Mouse (Mus musculus): ENCODE data around the gene Uba7. TPM values are rescaled to one million over a fixed set of nuclear protein-coding genes. Genes with fewer than 3 reads are reported as not detected.

The Uba7 gene
- total RNA-seq, 1 experiment from 2014 or later, result 22.2 TPM

DNA sequence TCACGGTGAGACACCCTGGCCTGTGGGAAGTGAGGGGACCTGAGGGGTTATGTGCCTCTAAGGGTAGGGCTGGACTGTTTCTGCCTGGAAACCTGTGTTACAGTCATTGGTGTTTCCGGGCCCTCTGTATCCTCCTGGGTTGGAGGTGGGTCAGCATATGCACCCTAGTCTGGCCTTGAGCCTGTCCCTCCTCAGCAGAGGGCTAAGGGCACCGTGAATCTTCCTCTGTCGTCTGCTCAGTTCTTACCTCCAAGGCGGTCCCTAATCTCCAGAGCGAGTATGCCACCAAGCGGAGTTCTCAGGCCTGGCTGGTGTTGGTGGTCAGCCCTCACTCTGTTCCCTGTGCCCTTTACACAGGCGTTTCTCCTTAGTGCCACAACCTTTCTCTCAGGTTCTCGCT lies 12.4 kb upstream of the Uba7 start:
- DNase-seq, result no peak

DNA sequence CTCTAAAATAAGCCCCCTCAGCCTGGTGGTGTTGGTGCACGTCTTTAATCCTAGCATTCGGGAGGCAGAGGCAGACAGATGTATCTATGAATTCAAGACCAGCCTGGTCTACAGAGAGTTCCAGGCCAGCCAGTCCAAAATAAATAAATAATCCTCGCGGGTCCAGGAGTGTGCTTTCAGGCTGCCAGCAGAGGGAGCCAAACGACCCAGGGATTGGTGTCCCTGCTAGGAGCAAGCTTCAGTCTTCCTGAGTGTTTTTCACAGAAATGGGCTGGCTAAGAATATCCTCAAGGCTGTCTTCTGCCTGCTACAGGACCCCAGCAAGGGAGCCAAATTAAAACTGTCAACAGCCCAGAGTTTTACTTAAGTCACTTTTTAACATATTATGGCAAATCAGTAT lies 11.6 kb upstream of the Uba7 start:
- peak; percentile 89 for DNase-seq

DNA sequence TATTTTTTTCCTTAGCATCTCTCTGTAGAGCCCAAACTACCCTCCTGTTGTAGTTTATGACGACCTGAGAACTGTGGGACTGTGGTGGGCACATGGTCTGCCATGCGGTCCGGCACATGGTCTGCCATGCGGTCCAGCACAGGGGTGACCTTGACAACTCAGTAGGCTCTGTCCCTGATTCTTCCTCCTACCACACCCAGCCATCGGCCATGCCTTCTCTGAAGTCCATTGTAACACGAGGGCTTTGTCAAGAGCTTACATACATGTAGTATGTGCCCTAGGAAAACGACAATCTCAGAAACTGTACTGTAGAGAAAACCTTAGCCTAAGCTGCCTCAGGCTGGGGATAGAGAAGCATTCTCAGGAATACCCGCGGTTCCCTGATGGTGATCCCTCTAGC lies 10.6 kb upstream of the Uba7 start:
- DNase-seq, result no peak

DNA sequence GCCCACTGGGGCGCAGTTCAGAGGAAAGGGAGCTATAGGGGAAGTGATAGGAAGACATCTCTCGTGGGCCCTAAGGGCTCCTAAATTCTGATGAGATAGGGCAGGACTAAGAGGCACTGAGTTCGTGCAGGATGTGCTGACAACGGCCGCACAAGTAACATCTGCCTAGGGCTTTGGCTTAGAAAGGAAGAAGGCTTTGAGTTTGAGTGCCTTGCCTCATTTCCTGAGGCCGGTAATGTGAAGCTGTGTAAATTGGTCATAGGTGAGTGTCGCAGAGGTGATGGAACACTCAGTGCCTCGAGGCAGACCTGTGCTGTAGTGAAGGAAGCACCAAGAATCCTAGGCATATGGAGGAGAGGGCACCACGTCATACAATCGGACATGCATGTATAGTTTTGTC lies 8.6 kb upstream of the Uba7 start:
- DNase-seq, result no peak

DNA sequence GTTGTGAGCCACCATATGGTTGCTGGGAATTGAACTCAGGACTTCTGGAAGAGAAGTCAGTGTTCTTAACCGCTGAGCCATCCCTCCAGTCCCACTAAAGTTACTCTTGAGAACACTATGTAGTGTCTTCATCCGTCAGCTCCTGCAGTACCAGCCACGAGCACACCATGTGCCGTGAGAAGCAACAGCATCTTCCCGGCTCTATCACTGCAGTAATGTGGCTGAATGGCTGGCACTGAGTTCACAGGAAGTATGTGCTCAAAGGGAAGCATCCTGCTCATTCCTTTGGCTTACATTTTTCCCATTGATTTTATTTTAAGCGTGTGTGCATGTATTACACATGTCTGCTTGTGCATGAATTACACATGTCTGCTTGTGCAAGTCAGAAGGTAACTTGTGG lies 7.9 kb upstream of the Uba7 start:
- no peak for DNase-seq

DNA sequence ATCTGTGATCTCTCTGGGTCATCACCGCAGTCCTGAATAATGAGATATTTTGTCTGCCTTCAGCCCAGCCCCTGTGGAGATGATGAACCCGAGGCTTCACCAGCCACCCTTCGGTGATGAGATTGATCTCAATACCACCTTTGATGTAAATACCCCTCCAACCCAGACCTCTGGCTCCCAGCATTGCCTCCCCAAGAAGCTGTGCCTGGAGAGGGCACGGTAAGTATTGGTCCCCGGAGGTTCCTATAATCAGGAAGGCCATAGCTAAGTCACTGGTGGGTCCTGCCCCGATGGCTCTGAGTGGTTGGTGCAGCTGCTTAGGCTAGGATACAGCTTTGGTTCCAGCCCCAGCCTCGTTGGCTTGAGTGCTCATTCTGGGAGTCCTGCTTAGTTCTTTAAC lies 6.8 kb upstream of the Uba7 start:
- DNase-seq, result no peak

DNA sequence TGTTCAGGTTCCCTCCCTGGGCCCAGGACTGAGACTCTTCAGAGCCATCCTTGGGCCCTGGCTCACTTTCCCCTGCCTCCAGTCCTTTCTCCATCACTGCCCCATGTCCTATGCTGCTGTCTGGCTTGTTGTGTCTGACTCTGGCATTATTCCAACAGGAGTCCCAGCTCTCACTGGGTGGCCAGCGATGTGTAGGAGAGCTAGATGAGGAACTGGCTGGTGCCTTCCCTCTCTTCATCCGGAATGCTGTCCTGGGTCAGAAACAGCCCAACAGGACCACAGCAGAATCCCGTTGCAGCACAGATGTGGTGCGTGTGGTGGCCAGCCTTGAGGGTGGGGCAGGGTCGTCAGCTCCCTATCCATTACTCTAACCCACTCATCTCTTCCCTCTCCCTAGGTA lies 5.0 kb upstream of the Uba7 start:
- DNase-seq, result no peak

DNA sequence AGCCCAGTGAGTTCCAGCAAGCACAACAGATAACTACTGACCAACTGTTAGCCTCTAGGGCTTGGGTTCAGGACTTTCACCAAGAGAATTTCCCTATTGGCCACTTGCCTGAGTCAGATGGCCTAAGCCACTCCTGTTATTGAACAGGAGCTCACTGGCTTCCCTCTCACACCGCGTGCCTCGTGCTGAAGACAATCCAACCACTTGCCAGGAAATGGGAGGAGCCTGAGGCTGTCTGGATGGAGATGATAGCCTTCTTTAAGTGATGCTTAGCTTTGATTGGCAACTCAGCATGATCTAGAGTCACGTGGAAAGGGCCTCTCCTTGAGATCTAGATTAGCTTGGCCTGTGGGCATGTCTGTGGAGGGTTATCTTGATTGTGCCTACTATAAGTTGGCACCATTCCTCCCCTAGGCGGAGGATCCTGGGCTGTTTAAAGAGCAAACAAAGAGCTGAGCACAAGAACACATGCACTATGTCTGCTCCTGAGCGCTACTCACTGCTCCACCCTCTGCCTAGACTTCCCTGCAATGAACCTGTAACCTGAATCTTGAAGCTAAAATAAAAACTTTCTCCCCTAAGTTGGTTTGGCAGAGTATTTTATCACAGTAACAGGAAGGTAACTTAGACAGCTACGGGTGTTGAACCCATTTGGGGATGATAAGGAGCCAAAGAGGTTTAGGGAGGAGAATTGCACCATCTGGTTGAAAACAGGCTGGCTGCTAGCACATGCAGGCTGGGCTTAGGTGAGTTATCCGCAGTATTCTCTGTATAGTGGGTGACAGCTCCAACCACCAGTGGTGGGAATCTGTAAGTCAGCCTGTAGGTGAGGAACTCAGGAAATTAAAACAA lies 3.4 kb upstream of the Uba7 start:
- DNase-seq, result no peak

DNA sequence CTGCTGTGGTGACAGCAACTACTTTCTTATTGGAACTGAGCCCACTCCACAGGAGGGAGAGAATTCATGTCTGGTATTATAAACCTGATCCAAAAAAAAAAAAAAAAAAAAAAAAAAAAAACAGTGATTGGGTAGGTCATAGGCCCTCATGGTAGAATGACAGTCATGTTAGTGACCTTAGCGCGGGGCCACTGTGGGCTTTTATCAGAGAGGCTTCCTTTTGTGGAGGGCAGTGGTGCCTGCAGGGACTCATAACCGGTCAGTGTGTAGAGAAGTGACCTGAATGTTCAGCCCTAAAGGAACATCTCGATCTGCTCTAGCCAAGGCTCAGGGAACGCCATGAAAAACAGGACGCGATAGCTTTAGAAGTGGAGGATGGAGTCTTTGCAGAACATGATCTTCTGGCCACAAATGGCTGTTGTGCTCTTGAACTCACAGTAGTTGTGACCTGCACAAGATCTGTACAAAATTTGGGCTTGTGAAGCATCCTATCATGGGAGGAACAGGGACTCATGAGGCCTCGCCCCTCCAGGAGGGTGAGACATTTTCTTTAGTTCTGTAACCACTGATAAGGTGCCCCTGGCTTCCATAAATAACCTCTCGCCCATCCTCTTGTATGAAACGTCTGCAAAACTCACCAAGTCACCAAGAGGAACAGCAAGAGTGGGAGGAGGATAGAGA lies 674 bp upstream of the Uba7 start:
- no peak for DNase-seq

DNA sequence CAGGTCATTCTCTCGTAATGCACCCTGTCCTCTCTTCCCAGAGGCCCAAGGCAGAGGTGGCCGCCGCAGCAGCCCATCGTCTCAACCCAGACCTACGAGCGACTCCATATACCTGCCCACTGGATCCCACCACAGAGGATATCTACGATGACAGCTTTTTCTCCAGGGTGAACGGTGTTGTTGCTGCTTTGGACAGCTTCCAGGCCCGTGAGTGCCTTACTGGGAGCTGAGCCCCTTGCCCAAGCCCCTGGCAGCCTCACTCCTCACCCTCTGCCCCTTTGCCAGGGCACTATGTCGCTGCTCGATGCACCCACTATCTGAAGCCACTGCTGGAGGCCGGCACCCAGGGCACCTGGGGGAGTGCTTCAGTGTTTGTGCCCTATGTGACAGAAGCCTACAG lies 3.5 kb downstream of the Uba7 start:
- DNase-seq, result no peak

DNA sequence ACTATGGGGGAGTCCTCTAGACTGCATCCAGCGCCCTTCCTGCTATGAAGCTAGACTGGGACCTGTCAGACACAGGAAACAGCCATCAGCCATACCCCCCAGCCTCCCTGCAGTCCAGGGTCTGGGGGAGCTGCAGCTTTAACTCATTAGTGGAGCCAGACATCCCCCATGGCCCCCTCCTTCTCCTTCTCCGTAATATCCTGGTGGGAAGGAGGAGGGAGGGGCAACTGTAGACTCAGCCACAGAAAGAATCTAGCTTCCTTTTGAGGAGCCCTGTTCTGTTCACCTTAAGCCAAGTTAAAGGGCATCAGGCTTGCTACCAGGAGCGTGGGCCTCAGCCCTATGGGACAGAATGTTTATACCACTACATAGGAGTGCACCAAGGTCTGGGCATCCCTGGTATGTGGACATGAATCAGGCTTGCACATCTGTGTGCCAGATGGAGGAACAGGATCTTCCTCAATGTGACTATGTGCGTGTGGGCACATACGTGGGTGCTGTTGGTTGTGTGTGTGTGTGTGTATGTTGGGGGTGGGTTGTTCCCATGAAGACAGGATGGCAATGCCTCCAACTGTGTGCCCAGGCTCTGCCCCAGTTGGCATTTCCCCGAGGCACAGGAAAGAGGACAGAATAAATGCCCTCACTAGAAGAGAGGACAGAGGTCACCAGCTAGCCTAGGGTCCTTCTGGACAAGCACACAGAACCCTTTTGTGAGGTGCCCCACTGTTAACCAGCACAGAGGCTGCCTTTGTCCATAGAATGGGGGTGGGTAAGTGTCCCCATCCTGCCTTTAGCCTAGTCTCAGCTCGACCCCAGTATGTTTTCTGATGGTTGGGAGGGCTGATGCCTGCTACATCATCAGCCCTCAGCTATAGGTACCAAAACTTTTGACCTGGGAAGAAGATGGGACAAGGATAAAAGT lies 6.6 kb downstream of the Uba7 start:
- DNase-seq, result no peak

DNA sequence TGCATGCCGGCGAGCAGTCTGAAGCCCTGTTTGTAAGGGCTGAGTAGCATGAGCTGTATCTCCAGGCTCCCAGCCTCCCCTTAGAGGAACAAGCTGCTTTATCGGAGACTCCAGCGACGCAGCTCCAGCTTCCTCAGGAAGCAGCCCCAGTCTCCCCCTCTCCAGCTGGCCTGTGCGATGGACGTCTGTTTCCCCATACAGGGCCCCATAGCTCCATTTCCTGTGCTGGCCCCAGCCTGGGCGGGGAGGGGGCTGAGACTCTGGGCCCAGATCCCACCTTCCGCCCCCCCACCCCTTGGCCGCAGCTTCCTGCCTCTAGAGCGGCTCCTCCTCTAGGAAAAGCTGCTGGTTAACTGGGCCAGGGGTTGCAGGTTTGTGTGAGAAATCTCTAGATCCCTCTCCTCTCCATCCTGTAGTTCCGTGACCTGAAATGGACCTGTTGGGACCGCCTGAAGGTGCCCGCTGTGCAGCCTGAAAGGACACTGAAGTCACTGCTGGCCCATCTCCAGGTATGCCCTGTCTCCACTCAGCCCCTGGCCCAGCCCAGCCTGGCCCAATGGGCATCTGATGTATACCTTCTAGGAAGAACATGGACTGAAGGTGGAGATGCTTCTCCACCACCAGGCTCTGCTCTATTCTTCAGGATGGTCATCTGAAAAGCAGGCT lies 7.5 kb downstream of the Uba7 start, which contains the start of gene Gm20661:
Gm20661 (plus strand) TSS at position 378 of the 666 bp plus-strand sequence.
- peak; percentile 60 for DNase-seq

DNA sequence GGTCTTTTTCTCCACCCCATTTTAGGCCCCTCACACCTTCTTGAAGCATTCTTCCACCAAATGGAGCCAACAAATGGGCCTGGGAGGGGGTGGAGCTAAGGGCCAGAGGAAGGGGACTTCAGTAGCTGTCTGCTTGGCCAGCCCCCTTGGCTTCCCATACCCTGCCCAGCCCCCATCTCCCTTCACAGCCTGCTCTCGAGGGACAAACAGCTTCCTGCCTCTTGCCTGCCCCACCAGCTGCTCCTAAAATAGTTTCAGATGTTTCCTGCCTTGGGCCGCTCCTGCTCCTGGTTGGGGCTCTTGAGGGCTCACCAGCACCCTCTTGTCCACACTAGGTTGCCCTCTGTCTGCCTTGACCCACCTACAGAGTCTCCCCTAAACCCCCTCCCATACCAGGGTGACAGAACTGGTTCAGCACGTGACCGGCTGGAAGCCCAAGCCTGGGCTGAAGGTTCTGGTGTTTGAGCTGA lies 8.2 kb downstream of the Uba7 start:
- DNase-seq, result peak; percentile 59

DNA sequence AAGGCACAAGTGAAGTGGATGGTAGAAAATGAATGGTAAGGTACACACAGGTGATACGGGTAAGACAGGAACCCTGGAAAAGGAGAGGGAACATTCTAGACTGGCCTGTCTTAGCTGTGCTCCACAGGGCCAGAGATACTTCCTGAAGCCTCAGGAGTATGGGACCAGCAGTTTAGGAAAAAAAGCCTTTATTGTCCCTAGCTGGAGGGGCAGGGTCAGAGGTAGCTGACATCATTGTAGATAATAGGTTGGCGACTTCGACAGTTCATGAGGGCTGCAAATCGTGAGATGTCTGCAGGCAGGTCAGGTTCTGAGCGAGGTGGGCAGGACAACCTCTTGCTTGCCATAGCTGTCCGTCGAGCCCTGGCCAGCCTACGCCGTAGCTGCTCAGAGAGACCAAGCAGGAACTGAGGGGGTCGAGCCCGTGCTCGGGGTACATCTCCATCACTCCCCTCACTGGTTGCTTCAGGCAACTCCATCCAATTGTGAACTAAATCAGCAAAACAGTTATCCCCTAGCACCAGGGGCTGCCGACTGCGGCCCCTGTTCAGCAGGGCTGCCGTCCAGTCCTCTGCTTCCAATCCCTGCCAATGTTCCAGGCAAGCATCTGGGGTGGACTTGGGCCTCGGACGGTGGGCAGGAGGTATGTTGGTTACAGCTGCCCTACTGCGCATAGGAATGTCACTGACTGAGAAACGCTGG lies 8.9 kb downstream of the Uba7 start:
- DNase-seq, result no peak

DNA sequence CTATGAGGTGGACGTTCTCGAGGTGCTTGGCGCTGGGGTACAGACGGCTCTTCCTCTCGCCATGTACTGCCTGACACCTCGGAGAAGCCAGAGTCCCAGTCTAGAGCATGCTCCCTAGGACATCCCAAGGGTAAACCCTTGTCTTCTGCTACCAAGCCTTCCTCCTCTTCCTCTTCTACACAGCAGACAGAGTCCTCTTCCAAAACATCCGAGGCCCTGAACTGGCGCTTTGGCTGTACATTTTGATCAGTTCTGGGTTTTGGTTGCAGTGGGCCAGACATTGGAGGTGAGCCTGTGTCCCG lies 9.4 kb downstream of the Uba7 start:
- DNase-seq, result no peak

DNA sequence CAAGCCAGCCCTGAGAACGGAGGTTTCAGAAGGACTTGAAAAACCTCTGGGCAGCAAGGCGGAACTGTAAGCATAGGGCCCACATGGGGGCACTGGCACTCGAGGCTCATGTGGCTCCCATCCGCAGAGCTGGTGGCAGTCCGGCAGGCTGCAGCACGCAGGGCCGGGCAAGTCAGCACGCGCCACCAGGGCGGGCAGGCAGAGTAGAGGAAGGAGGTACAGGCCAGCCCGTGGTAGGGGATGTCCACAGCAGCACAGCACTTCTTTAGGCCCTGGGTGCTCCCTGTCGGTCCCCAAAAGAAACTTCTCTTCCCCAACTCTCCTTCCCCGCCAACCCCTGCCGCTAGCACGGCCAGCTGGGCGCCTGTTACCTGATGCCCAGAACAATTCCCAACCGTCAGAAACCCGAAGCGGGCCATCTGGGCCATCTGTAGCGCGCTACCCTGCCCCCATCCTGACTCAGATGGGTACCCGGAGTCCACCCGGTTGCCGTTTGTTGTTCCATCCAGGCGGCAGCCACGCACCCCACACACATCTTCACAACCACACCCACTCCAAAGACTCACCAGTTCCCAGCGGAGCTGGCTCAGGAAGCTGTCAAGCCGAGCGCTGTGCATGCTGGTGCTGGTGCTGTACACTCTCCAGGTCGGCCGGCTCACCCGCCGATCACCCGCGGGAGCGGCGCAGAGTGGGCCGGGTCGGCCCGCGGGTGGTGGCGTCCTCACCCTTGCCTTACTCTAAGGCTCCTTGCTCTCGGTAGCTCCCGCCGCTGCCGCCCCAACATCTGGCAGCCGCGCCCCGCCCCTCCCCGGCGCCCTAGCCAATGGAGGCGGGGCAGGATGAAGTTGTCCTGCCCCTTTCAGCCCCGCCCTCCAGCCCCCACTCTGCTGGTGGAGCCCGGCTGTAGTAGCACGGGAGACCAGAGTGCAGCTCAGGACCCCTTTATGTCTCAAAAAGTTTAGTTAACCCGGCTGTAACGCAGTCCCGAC lies 10.1 kb downstream of the Uba7 start, which contains the start of gene Inka1:
Inka1 (minus strand) TSS at position 749 of the 989 bp plus-strand sequence.
- DNase-seq, result peak; percentile 92

DNA sequence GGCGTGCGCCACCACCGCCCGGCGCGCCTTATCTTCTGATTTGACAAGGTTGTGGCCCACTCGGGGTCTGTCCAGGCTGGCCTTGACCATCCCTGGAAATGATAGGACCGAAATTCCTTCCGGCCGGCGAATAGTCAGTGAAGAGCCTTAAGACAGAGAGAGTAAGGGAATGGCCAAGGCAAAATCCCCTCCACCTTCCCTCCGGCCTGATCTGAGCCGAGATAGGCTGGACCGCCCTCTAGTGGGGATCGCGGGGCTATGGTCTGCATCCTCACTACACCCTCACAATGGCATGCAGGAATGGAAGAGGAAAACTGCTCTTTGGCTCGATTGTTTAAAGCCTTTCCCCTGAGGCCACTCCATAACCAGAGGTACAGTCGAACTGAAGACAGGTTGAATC lies 11.1 kb downstream of the Uba7 start:
- DNase-seq, result peak; percentile 81

DNA sequence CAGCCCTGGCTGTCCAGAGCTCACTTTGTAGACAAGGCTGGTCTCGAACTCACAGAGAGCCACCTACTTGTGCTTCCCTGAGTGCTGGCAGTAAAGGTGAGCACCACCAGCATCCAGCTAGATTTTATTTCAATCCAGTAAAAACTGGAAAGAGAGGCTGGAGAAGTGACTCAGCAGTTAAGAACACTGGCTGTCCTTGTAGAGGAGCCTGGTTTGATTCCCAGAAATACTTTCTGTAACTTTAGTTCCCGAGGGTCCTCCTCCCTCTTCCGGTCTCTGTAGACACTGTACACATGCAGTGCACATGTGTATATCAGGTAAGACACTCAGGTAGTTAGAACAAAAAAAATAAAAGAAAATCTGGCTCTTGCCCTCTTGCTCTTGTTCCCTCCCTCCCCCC lies 12.6 kb downstream of the Uba7 start:
- no peak for DNase-seq

DNA sequence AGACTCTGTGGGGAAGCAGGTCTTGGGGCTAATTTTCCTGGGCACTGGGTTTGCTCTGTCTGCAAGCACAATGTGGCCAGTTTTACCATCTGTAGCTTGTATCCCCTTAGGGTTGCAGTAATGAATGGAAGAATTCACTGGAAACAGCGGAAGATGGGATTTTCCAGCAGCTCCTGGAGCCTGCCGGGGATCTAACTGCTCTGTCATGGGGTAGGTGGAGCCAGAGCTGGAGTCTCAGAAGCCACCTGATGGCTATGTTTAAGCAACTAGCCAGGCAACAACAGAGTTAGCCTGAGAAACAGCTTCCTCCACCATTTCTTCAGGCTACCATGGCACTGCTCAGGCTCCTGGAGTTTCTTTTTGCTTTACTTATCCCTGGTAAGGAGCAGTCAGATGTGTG lies 16.9 kb downstream of the Uba7 start, which contains the start of gene Cdhr4:
Cdhr4 (plus strand) TSS at position 301 of the 400 bp plus-strand sequence.
- DNase-seq, result no peak

DNA sequence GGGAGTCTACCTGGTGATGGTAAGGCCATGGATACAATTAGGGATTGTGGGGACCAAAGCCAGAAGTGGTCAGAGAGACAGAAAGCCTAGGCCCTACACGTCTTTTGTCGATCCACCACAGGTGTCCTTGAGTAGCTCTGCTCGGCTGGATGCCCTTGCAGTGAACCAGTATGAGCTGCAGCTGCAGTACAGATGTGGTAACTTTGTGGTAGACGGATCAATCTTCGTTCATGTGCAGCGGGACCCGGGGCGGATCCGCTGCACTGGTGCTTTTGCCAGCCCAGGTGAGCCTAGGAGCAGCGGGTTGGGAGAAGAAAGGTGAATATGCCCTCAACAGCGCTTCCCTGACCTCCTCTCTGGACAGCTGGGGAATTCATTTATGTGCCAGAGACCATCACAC lies 17.7 kb downstream of the Uba7 start:
- DNase-seq, result no peak

All from adrenal gland, postnatal 25 days (tissue).